Mouse (Mus musculus) embryonic facial prominence, embryonic 14.5 days (tissue): ENCODE results near the gene Smco4. TPM values are rescaled to one million over a fixed set of nuclear protein-coding genes. Genes with fewer than 3 reads are reported as not detected.
"Not testable (repeated sequence)": the region's sequence is repeated elsewhere in the genome, so short reads cannot be mapped to it uniquely, and the experiment has no call there.

Source experiments
- ATAC-seq: fragments of 200-750 bp; cut with Nextera tagmentation; 2 replicates; pipeline ENCODE4 v1.8.0; 2017; ENCODE audit warnings: low read depth, moderate number of reproducible peaks, moderate TSS enrichment
- DNase-seq: peaks from one replicate; pipeline ENCODE4 v3.0.0-alpha.2; 2015; ENCODE audit warnings: low spot score
- H3K27ac ChIP-seq: fragments of 300-500 bp; sonication (generic); replicated peaks from 2 replicates; pipeline ENCODE4 v1.5.1; 2014; ENCODE audit warnings: low read depth, mild to moderate bottlenecking, low read length, moderate library complexity
- H3K27me3 ChIP-seq: fragments of 300-500 bp; sonication (generic); replicated peaks from 2 replicates; pipeline ENCODE4 v1.6.1; 2014; ENCODE audit warnings: low read length; ENCODE audit not compliant: control insufficient read depth, insufficient read depth
- H3K36me3 ChIP-seq: fragments of 300-500 bp; sonication (generic); 2 replicates; pipeline ENCODE4 v1.6.1; 2014; ENCODE audit warnings: low read length, mixed read lengths; ENCODE audit not compliant: control insufficient read depth, insufficient read depth
- H3K4me1 ChIP-seq: fragments of 300-500 bp; sonication (generic); 2 replicates; pipeline ENCODE4 v1.6.1; 2014; ENCODE audit warnings: antibody characterized with exemption, low read length; ENCODE audit not compliant: control insufficient read depth, insufficient read depth
- H3K4me2 ChIP-seq: fragments of 300-500 bp; sonication (generic); 2 replicates; pipeline ENCODE4 v1.6.1; 2014; ENCODE audit warnings: low read depth, mild to moderate bottlenecking, low read length, moderate library complexity, mixed read lengths
- H3K4me3 ChIP-seq: fragments of 300-500 bp; sonication (generic); 2 replicates; pipeline ENCODE4 v1.5.1; 2014; ENCODE audit warnings: low read depth, mild to moderate bottlenecking, low read length
- H3K9ac ChIP-seq: fragments of 300-500 bp; sonication (generic); 2 replicates; pipeline ENCODE4 v1.6.1; 2014; ENCODE audit warnings: low read depth, mild to moderate bottlenecking, low read length, moderate library complexity, mixed read lengths
- H3K9me3 ChIP-seq: fragments of 300-500 bp; sonication (generic); 2 replicates; pipeline ENCODE4 v1.6.1; 2016; ENCODE audit warnings: low read length; ENCODE audit not compliant: control insufficient read depth
- WGBS: fragments of 180-500 bp; shearing (Covaris S2); extraction: QIAGEN DNeasy Blood & Tissue Kit; methylation state at CpG from one replicate; pipeline ENCODE4 v1.1.7; 2014; 5-methylcytosine and 5-hydroxymethylcytosine counted together
- polyA plus RNA-seq: library from polyadenylated mRNA; unstranded; fragments of >200 nt; fragmentation: Nextera tagmentation; extraction: Ambion mirVana; gene quantifications from 2 replicates; pipeline ENCODE4 v1.2.1, GENCODE M21; 2014

Gene Smco4
- polyA plus RNA-seq, 1 experiment from 2014 or later: 7.3 TPM

GRCm38 (mm10) chr9:15538979-15539533, 45.8 kb downstream of the Smco4 start:
- peak; percentile 39 for DNase-seq
- H3K4me2 ChIP-seq: no peak overlapping the region
- H3K4me1 ChIP-seq: peaks cover 18% of the 10 kb centered on the region
- no peaks in the 10 kb centered on the region for H3K9me3 ChIP-seq
- no peak overlapping the region for H3K4me3 ChIP-seq
- ATAC-seq: peak; percentile 6; the same call in 1 of the 2 replicates
- no peak overlapping the region for H3K9ac ChIP-seq
- no peaks in the 10 kb centered on the region for H3K36me3 ChIP-seq
- no peaks in the 10 kb centered on the region for H3K27me3 ChIP-seq
- no peak overlapping the region for H3K27ac ChIP-seq
- 84% methylated on average over 8 of the region's 8 CpGs for WGBS

GRCm38 (mm10) chr9:15541735-15542354, 48.6 kb downstream of the Smco4 start:
- WGBS: 61% methylated on average over 5 of the region's 5 CpGs
- H3K9me3 ChIP-seq: no peaks in the 10 kb centered on the region
- no peak; the same call in 1 of the 2 replicates for ATAC-seq

DNA sequence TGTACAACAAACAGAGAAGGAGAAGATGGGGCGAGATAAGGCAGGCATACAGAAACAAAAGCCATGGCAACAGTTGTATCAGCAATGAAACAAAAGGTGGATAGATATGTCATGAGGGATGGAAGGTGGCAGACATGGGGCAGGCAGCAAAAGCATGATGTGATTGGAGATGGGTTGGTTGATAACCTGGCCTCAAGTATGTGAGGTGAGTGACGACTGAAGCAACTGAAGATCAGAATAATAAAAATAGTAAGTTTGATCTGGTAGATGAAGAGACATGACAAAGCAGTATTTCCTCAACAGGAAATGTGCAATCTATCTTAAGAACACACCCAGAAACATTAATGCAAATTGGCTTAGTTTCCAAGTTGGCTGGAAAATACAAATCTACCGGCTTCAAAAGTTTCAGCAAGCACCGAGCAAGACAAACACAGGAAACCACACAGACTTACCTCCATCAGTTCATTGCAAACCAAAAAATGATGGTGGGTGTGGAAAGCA, 57.3 kb downstream of the Smco4 start:
- 69% methylated on average over 4 of the region's 4 CpGs for WGBS
- Histone ChIP-seq H3K27ac (no peak overlapping the region), H3K27me3 (no peaks in the 10 kb centered on the region)

More at GRCm38 (mm10) chr9:15541735-15542354, 48.6 kb downstream of the Smco4 start:
- no peaks in the 10 kb centered on the region for H3K27me3 ChIP-seq
- no peak for DNase-seq
- H3K4me2 ChIP-seq: no peak overlapping the region
- H3K4me3 ChIP-seq: no peak overlapping the region
- H3K4me1 ChIP-seq: 0 out of 2 replicates have a peak, but pooled peaks cover 6% of the 10 kb centered on the region
- H3K27ac ChIP-seq: no peak overlapping the region
- no peak overlapping the region for H3K9ac ChIP-seq
- no peaks in the 10 kb centered on the region for H3K36me3 ChIP-seq

DNA sequence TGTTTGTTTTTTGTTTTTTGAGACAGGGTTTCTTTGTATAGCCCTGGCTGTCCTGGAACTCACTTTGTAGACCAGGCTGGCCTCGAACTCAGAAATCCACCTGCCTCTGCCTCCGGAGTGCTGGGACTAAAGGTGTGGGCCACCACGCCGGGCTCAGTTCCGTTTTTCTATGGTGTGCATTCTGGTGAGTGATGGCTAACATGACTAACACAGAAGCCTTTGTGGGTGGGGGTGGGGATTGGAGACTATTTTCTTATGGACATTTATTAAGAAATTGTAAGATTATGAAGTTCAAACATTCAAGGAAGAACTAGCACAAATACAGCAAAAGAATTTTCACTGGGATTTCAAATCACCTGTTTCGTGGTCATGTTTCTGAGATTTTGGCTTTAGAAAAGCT, 57.8 kb downstream of the Smco4 start:
- not testable (repeated sequence) for H3K27me3 ChIP-seq, H3K4me1 ChIP-seq, H3K9ac ChIP-seq, DNase-seq, H3K9me3 ChIP-seq, H3K36me3 ChIP-seq, H3K4me2 ChIP-seq, H3K4me3 ChIP-seq, ATAC-seq, H3K27ac ChIP-seq
- WGBS: 84% methylated on average over 6 of the region's 6 CpGs

More for the DNA sequence above, 57.3 kb downstream of the Smco4 start:
- Histone ChIP-seq H3K36me3 (no peaks in the 10 kb centered on the region), H3K9ac (no peak overlapping the region), H3K9me3 (no peaks in the 10 kb centered on the region), H3K4me1 (0 out of 2 replicates have a peak, but pooled peaks cover 3% of the 10 kb centered on the region), H3K4me3 (no peak overlapping the region), H3K4me2 (no peak overlapping the region)
- ATAC-seq (no peak), DNase-seq (no peak)

GRCm38 (mm10) chr9:15551933-15552851, 59.0 kb downstream of the Smco4 start:
- Histone ChIP-seq H3K4me3 (no peak overlapping the region), H3K9me3 (no peaks in the 10 kb centered on the region), H3K36me3 (no peaks in the 10 kb centered on the region), H3K4me2 (no peak overlapping the region), H3K27ac (no peak overlapping the region), H3K9ac (no peak overlapping the region), H3K4me1 (0 out of 2 replicates have a peak, but pooled peaks cover 3% of the 10 kb centered on the region), H3K27me3 (no peaks in the 10 kb centered on the region)
- DNase-seq (peak; percentile 59), ATAC-seq (peak; percentile 55; the same call in 1 of the 2 replicates)
- 58% methylated on average over 15 of the region's 15 CpGs for WGBS

GRCm38 (mm10) chr9:15553322-15553721, 60.1 kb downstream of the Smco4 start:
- H3K9me3 ChIP-seq: no peaks in the 10 kb centered on the region
- no peaks in the 10 kb centered on the region for H3K36me3 ChIP-seq
- no peak overlapping the region for H3K4me2 ChIP-seq
- H3K27me3 ChIP-seq: no peaks in the 10 kb centered on the region
- H3K9ac ChIP-seq: no peak overlapping the region
- H3K27ac ChIP-seq: no peak overlapping the region
- WGBS: 73% methylated on average over 8 of the region's 8 CpGs
- H3K4me1 ChIP-seq: 0 out of 2 replicates have a peak, but pooled peaks cover 3% of the 10 kb centered on the region
- no peak overlapping the region for H3K4me3 ChIP-seq
- no peak for DNase-seq
- no peak for ATAC-seq

GRCm38 (mm10) chr9:15560451-15560850, 67.2 kb downstream of the Smco4 start:
- DNase-seq (no peak), ATAC-seq (no peak)
- Histone ChIP-seq H3K4me2 (no peak overlapping the region), H3K4me3 (no peak overlapping the region), H3K27ac (no peak overlapping the region), H3K27me3 (no peaks in the 10 kb centered on the region), H3K9me3 (no peaks in the 10 kb centered on the region), H3K9ac (no peak overlapping the region), H3K4me1 (no peaks in the 10 kb centered on the region), H3K36me3 (no peaks in the 10 kb centered on the region)
- 66% methylated on average over 3 of the region's 3 CpGs for WGBS

GRCm38 (mm10) chr9:15562353-15562752, 69.1 kb downstream of the Smco4 start:
- DNase-seq: no peak
- Histone ChIP-seq H3K9ac (no peak overlapping the region), H3K9me3 (no peaks in the 10 kb centered on the region), H3K4me3 (no peak overlapping the region), H3K27me3 (no peaks in the 10 kb centered on the region), H3K4me2 (no peak overlapping the region), H3K4me1 (no peaks in the 10 kb centered on the region), H3K36me3 (no peaks in the 10 kb centered on the region), H3K27ac (no peak overlapping the region)
- 83% methylated on average over 7 of the region's 7 CpGs for WGBS
- ATAC-seq: no peak
